Mouse (Mus musculus) left cerebral cortex, adult 2 months (tissue): ENCODE data around the gene Kcnk6. TPM values are rescaled to one million over a fixed set of nuclear protein-coding genes. Genes with fewer than 3 reads are reported as not detected.

Experiments
- DNase-seq, 2 experiments: peaks; one replicate each; pipeline ENCODE4 v3.0.0; 2021 to 2022; ENCODE audit warnings: low spot score in 2 of 2, mixed read lengths in 1 of 2; ENCODE audit errors: extremely low spot score in 1 of 2
- H3K27ac ChIP-seq: fragments of 200-600 bp; 2 replicates; pipeline ENCODE4 v1.8.1; 2022
- H3K4me3 ChIP-seq: fragments of 200-600 bp; 2 replicates; pipeline ENCODE4 v1.8.1; 2022
- CTCF ChIP-seq: fragments of 200-600 bp; IDR thresholded peaks from 2 replicates; pipeline ENCODE4 v1.8.1; 2022; ENCODE audit warnings: antibody characterized with exemption, mild to moderate bottlenecking, moderate library complexity
- intact Hi-C: fragments of 180-260 bp; cut with DNase I; formaldehyde crosslinking; loops from one replicate; pipeline ENCODE4 v1.15.1; 2025
- total RNA-seq, 2 experiments: library from RNA; stranded (reverse); gene quantifications; 2 replicates each; pipeline ENCODE4 v1.2.3; 2021

Kcnk6 gene
- total RNA-seq, 2 experiments from 2014 or later: 2.9 to 3.3 TPM

DNA sequence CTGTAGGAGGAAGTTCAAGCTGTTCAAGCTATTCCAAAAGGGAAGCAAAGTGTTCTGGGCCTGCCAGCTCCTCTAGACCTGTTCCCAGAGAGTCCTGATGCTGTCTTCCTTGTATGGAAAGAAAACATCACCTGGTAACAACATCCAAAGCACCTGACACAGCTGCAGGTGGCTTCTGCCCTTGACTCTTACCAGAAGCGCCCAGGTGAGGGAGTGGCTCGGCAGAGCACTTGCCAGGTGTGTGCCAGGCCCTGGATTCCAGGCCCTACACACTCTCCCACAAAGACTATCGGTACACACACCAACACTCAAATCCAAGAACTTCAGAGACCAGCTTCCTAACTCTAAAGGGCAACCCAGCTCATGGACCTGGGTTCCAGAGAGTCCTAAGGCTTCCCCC is 31.5 kb upstream of the Kcnk6 start:
- intact Hi-C loops: no loop called here
- H3K4me3 ChIP-seq: no peak overlapping the region
- no peak overlapping the region for H3K27ac ChIP-seq
- DNase-seq: no peak
- TF ChIP-seq CTCF: no peak

DNA sequence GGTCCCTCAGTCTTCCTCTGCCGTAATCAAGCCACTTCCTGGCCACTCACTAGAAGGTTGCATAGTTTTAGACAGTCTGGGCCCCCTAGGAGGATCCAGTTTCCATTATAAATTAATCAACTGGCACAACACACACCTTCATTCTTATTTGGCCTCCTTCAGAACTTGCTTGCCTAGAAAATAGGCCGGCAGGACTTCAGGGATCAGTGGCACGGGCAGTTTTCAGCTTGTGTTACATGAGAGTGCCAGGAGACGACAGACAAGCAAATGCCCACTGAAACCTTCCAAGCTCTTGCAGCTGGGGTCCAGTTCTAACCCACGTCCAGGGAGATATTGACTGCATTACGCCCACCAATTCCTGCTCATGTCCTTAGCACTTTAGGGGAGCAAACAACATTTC is 29.8 kb upstream of the Kcnk6 start:
- intact Hi-C loops: no loop called here
- no peak for DNase-seq
- no peak for TF ChIP-seq CTCF
- no peak overlapping the region for H3K27ac ChIP-seq
- no peak overlapping the region for H3K4me3 ChIP-seq

DNA sequence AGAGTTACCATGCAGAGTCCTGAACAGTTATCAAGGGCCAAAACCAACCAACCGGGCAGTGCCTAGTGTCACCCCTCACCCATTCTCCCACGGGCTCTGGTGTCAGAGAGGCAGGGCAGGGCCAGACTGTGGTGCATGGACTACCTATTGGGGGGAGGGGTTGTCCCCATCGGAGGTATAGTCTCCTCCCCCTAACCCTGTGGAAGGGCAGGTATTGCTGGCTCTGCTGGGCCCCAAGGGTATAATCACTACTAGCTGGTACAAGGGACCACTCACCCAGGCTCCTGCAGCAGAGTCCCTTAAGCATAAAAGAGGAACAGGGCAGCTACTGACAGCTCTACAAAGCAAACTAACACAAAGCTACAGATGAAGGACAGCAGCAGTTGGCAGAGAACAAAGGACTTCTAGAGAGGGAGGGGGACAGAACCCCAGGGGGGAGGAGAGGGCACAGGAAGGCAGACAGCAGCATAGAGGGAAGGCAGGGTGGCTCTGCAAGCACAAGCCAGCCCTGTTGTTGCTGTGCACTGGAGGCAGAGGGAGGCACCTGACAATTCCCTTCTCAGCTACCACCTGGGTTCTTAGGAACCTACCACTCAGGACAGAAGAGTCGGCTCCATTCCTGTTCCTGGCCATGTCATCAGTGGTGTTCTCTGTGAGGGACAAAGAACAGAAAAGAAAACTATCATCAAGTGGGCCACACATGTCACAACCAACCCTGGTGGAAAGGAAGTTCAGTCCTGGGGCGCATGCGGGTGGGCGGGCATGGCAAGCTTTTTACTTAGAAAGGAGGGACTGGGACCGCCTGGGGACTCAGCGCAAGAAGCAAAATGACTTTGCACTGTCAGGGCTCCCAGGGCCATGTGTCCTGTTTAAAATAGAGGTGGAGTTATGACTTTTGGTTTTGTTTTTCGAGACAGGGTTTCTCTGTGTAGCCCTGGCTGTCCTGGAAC is 27.7 kb upstream of the Kcnk6 start:
- TF ChIP-seq CTCF: no peak
- intact Hi-C loops: no loop called here
- Histone ChIP-seq H3K27ac (no peak overlapping the region), H3K4me3 (no peak overlapping the region)
- no peak for DNase-seq

DNA sequence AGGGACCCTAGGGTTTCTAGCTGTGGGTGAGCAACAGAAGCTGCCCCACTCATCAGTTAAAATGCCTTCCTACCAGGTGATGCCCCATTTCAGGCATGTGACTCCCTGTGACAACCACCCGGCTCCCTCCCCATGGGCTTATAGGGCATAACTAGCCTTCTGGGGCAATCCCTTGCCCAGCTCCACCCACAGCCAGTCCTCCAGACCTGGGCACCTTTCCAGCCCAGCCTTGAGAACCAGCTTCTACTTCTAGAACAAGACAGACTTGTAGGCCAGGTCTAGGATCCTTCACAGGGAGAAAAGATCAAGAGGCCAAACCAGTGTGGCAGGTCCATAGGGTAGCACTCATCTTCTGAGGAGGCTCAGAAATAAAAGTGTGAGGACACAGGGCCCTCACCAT is 25.1 kb upstream of the Kcnk6 start:
- DNase-seq: no peak
- intact Hi-C loops: no loop called here
- Histone ChIP-seq H3K27ac (no peak overlapping the region), H3K4me3 (no peak overlapping the region)
- TF ChIP-seq CTCF: no peak

DNA sequence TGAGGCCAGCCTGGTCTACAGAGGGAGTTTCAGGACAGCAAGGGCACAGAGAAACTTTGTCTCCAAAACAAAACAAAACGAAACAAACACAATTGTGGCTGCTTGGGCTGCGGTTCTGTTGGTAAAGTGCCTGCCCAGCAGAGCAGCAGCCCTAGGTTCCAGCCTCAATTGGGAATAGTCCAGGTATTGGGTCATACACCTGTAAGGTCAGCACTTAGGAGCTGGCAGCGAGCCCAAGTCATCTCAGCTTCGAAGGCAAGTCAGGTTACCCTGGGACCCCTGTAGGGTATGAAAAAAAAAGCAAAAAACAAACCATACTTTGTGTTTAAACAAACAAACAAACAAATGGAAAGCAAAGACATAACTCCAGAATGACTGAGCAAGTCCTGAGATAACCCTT is 23.6 kb upstream of the Kcnk6 start:
- H3K27ac ChIP-seq: no peak overlapping the region
- DNase-seq: no peak
- no peak overlapping the region for H3K4me3 ChIP-seq
- no peak for TF ChIP-seq CTCF
- intact Hi-C loops: no loop called here

DNA sequence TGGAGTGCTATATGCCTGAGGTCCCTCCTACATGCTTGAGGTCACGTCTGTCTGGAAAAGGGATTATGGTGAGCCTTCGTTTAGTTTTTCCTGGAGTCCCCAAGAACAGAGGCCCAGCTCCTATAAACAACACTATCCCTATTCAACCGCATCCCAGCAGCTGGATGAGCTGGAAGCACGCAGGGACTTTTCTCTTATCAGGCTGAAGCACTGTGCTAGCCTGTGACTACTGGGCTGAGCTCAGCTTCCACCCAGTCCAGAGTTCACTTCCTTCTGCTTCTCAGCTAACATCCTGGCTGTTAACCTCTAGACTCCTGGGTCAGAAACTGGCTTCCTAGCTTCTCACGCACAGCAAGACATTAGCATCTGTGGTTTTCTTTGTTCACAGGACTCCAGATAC is 21.5 kb upstream of the Kcnk6 start:
- no peak for DNase-seq
- intact Hi-C loops: no loop called here
- TF ChIP-seq CTCF: no peak
- no peak overlapping the region for H3K4me3 ChIP-seq
- H3K27ac ChIP-seq: no peak overlapping the region

DNA sequence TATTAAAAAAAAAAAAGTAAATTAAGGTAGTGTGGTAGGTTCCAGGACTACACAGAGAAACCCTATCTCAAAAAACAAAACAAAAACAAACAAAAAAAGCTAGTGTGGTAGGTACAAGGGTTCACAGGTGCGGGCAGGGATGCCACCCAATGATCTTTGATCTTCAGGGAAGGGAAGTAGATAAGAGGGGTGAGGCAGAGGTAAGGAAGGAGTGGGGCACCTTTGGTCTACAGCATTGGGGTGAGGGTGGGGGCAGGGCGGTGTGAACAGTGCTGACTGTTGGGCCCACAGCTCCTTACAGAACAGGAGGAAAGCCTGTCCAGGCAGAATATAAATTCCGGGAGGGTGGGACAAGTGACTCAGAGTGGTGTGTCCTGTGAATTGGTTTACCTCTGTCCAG is 18.9 kb upstream of the Kcnk6 start:
- Histone ChIP-seq H3K27ac (no peak overlapping the region), H3K4me3 (no peak overlapping the region)
- TF ChIP-seq CTCF: no peak
- intact Hi-C loops: no loop called here
- no peak for DNase-seq

DNA sequence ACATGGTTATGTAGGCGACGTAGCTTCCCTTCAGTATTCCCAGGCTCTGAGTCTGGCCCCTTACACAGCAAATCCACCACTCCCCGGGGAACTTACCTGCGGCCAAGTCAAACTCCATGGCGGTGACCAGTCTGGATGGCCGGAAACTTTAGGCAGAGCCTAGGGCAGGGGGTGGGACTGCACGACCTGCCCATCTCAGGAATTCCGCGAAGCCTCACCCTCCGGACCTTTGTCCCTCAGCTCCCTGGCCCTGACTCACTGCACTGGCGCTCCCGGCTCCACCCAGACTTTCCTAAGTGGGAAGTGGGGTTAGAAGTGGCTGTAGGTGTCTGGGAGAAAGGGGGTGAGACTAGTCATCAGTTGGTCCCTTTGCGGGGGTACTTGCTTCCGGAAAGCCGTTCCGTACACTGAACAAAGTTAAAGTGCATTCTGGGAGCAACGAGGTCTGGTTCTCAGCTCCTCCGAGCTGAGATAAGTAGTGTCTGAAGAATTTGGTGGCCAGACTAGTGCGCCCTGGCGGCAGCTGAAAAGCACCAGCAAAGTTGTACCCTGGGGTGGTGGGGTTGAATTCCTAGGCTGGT is 16.0 kb upstream of the Kcnk6 start, which contains the start of gene 2200002D01Rik:
Gene 2200002D01Rik (minus strand): TSS at position 206 of the 581 bp plus-strand sequence.
- H3K4me3 ChIP-seq: no peak within 1 kb of the TSS
- intact Hi-C loops: loop anchor here (2.0 to 5.0 kb wide), 2 partner anchors 116 to 196 kb away; no protein-coding TSS in a partner anchor
- DNase-seq: no peak
- no peak within 1 kb of the TSS for H3K27ac ChIP-seq
- no peak for TF ChIP-seq CTCF

DNA sequence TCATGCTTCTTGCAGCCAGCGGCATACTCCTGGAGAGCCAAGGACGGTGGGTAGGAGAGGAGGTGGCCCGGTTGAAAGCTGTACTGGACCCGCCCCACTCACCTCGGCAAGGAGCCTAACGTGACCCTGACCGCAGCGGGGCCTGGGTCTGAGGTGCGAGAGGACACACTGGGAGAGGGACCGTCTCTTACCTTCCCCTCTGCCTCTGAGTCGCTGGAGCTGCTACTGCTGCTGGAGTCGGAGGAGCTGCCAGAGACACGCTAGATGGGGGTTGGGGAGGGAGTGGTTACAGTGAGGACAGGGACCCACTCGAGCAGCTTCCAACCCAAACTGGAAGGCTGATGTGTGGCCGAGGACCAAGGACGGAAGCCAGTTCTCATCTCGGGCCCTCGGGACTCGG is 15.4 kb upstream of the Kcnk6 start:
- intact Hi-C loops: loop anchor here (2.0 to 5.0 kb wide), 3 partner anchors 53 to 195 kb away; no protein-coding TSS in a partner anchor

DNA sequence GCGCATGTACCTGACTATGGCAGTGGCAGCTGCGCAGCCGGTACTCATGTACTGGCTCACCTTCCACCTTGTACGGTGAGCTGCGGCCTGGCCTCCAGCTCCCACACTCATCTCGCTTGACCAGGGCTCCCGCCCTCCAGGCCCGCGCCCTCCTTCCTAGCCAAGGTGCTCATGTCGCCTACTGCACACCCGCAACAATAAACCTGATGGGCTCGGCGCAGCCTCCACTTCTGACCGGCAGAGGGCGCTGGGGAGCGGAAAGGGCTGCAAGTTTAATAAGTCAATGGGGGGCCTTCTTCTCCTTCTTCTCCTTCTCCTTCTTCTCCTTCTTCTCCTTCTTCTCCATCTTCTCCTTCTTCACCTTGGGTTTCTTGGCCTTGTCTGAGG is 15.0 kb upstream of the Kcnk6 start:
- intact Hi-C loops: loop anchor here (2.0 to 5.0 kb wide), 2 partner anchors 53 to 195 kb away; no protein-coding TSS in a partner anchor
- peak; percentile 90 for TF ChIP-seq CTCF
- no peak overlapping the region for H3K4me3 ChIP-seq
- DNase-seq: peak; percentile 71 to 82
- no peak overlapping the region for H3K27ac ChIP-seq

More for the DNA sequence above, 15.4 kb upstream of the Kcnk6 start:
- Histone ChIP-seq H3K4me3 (no peak overlapping the region), H3K27ac (no peak overlapping the region)
- TF ChIP-seq CTCF: no peak
- no peak for DNase-seq

DNA sequence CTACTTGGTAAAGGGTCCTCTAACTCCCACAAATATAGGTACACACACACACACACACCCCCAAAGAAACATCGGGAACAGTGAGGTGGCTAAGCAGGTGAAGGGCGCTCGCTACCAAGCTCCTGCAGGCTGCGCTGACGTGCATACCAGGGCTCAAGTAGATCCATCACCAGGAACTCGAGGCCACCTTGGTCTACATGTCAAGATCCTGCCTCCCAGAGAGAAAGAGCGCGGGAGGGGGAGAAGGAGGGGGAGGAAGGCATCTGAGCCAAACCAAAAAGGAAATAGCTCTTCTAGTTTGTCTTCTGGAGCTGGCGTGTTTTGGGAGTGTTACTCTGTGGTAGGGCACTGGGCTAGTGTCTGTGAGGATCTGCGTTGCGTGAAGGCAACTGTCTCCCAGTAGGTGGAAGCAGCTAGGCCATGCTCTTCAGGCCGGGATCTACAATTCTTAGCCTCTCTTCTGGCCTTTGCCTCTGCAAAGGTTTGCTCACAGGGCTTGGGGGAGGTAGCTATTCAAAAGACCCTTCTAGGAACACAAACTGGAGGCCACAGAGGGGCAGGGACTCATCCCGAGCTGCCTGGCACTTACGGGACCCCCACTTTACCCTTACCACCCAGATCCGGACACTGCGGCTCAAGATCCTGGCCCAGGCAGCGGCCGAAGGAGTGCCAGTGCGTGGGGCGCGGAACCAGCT is 14.5 kb upstream of the Kcnk6 start:
- no peak overlapping the region for H3K4me3 ChIP-seq
- TF ChIP-seq CTCF: no peak
- no peak for DNase-seq
- no peak overlapping the region for H3K27ac ChIP-seq
- intact Hi-C loops: loop anchor here (2.0 to 5.0 kb wide), 2 partner anchors 54 to 194 kb away; no protein-coding TSS in a partner anchor

DNA sequence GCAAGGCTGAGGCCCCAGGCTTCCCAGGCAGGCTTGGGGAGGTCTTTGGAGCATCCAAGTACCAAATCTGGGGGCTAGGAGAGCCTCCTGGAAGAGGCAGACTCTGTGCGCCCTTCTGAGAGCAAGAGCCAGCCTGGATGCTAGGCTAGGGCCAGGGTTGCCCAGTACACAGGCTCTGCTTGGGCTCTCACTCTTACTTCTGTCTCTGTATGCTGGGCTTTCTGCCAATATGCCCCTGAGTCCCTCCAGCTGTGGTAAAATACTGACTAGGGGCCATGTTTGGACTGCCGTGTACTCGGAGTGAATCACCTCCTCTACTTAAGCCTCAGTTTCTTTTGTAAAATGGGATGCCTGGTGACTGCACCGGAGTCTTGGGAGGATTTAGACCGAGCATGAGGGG is 13.7 kb upstream of the Kcnk6 start:
- H3K4me3 ChIP-seq: no peak overlapping the region
- DNase-seq: no peak
- no peak overlapping the region for H3K27ac ChIP-seq
- intact Hi-C loops: loop anchor here (2.0 to 5.0 kb wide), 2 partner anchors 55 to 194 kb away; no protein-coding TSS in a partner anchor
- TF ChIP-seq CTCF: no peak
